Mouse (Mus musculus): Measurements from ENCODE around the gene Flad1.

Flad1 gene

DNA sequence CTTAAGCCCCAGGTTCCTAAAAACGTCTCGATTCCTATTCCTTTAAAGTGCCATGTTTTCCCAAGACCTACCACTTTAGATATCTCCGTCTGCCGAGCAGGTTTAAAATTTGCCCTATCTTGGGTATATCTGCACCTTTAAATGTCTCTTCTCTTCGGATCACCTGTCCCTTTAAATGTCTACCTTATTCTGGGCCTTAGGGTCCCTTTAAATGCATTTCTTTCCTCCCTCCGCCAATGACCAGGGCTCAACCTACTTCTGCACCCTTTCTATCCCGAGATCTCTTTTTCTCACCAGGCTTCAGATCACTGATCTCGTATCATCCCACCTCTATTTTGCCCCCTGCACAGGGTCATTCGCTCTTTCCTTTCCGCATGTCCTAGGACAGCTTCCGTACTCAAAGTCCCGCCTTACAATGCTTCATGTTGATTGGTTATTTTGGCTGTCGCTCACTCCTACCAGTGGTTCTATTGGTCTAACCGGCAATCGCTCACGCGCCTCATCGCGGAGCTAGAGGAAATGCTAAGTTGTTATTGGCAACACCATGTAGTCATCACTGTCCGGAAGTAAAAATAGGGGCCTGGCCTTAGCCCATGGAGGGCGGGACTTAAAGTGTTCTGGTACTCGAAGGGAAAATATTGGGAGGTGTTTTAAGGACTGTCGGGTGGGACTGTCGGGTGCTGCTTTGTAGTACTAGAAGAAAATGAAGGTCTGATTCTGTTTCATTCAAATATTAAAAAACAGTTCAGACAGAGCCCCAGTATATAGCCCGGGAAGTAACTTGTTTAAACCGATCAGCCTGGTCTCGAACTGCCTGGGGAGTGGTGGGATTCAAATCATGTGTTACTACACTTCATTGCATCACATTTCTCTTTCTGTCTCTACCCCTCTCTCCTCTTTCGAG lies at the start of gene Flad1:
TSS of gene Flad1 (minus strand) at position 381 of the 904 bp plus-strand sequence.
- in situ Hi-C loops (cut with MboI; ENCODE audit: low pct_unique_long_range_greater_than_20kb in 1 of 2, low sequenced_read_pairs in 2 of 2, unreplicated experiment in 1 of 2): no loop called here

DNA sequence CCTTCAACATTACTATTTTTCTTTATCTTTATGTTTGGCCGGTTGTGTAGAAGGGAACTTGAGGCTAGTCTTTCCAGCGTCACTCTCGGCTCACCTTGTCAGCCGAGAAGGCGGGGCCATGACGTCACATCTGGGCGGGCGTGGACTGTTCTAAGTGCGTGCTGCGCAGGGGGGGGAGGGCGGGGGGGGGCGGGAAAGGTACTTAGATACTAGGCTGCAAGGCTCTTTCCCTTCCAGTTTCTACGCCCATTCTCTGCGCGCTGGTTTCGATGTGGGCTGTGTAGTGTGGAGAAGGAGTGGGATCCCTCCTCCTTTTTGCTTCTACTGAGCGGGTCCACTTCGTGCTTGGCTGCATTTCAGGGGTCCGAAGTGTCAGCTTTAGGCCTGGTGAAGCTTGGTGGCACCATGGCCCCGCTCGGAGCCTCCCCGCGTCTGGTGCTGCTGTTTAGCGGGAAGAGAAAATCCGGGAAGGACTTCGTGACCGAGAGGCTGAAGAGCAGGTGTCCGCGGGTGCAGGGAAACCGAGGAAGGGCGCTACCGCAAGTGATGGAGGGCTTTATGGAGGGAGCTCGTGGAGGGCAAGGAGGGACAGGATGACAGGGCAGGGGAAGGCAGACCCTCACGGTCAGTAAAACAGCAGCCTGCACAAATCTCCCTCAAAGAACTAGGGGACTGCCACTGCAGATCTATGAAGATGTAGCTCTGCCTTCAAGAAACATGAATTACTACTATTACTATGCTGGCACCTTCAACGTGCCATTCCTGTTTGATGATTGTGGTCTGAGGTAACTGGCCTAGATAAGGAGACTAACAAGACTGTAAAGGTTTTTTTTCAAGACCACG lies 47.5 kb upstream of the Flad1 start:
- in situ Hi-C loops (cut with MboI; ENCODE audit: low pct_unique_long_range_greater_than_20kb in 1 of 2, low sequenced_read_pairs in 2 of 2, unreplicated experiment in 1 of 2): no loop called here

DNA sequence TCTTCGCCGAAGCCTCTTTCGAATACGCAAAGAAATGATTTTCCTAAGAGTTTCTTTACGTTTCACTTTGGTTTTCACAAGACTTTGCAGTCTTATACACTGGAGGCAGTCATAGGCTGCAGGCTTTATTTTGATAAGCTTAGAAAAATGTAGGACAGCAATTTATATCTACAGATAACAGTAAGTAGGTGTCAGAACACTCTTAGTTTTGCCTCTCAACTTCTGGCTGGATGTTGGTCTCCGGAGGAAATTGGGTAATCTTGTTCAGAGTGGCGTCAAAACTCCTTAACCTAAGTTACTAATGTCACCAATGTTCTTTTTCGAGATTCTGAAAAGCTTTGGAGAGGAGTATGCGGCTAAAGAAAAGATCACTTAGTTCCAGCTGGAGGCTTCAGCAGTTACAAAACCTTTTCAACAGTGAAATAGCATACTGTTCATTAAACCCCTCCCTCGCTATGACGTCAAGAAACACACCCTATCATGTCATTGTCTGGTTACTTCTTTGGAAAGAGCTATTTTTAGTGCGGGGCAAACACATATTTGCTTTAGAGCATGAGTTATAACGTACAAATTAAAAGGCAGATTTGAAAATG lies 46.8 kb upstream of the Flad1 start:
- in situ Hi-C loops (cut with MboI; ENCODE audit: low pct_unique_long_range_greater_than_20kb in 1 of 2, low sequenced_read_pairs in 2 of 2, unreplicated experiment in 1 of 2): no loop called here

DNA sequence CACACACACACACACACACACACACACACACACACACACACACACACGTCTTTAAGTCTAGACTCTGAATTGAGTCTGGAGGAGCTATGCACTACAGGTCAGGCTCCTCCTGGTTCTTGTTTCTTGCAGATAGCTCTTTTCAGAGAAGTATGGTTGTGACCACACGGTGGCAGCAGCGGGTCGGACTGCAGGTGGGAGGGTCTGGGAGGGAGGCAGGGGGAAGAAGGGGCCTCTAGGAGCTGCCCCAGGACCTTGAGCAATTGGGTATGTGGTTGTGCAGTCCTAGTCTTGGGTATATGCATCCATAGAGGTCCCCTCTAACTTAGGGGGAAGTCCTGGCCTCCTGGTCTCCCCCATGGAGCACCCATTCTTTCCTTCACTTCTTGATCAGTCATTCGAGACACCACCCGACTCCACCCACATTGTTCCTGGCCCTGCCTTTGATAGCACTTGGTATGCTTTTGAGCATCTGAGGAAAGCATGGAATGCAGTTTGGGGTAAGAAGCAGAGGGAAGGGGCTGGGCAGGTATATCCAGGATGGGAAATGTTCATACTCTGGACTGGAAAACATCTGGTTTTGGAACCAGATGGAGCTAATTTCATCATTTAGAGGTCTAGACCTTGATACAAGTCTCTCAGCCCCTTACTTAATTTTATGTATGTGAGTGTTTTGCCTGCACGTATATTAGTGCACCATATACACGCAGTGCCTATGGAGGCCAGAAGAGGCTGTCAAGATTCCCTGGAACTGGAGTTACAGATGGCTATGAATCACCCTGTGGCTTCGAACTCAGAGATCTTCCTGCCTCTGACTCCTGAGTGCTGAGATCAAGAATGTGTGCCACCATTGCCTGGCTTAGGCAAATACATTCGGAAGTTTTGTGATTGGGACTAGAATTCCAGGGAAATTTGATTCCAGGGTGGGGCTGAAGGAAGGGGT lies 45.3 kb upstream of the Flad1 start:
- in situ Hi-C loops (cut with MboI; ENCODE audit: low pct_unique_long_range_greater_than_20kb in 1 of 2, low sequenced_read_pairs in 2 of 2, unreplicated experiment in 1 of 2): no loop called here

DNA sequence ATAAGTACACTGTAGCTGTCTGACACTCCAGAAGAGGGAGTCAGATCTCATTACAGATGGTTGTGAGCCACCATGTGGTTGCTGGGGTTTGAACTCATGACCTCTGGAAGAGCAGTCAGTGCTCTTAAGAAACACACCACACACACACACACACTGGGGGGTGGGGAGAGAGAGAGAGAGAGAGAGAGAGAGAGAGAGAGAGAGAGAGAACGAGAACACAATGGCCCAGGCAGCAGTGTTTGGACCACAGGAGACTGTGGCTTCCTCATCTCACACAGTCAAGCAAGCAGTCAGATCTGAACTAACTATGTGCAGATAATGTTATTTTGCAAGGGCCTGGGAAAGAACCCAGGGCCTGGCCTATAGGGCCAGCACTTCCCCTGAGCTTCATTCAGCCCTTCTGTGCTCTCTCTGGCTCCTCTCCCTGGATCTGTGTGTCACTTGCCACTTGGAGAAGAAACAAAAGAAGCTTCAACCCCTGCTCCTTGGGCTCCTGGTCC lies 44.2 kb upstream of the Flad1 start:
- in situ Hi-C loops (cut with MboI; ENCODE audit: low pct_unique_long_range_greater_than_20kb in 1 of 2, low sequenced_read_pairs in 2 of 2, unreplicated experiment in 1 of 2): no loop called here

DNA sequence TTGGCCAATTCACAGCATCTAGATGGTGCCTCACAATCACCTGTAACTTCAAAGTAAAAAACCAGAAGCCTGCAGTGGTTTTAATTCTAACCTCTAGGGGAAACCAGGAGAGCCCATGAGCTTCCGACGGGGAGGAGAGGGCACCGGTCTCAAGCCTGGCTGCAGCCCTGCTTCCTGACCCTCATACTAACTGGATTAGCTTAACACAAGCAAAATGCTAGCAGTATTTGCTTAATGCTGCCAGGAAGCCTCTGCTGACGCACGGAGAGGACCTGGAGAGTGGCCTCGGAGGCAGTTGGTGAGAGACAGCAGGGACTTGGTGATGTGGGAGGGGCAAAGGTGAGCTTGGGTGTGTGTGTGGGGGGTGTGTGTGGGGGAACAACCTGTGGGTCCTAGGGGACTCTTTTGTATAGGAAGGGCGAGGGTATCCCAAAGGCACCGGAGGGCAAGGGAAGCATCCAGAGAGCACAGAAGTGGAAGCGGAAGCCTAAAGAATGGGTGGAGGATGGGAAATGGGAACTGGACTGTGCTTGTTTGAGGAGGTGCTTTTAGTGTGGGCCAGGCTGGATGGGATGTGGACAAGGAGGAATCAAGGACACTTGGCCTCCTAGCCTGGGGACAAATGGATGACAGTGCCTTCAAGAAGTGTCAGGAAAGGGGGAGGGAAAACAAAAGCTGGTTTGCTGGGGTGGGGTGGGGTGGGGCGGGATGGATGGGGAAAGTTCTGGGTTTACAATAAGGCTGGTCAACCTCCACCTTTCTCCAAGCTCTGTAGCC lies 42.9 kb upstream of the Flad1 start, which contains the start of gene Pmvk:
TSS of gene Pmvk (plus strand) at position 141 of the 777 bp plus-strand sequence.
- in situ Hi-C loops (cut with MboI; ENCODE audit: low pct_unique_long_range_greater_than_20kb in 1 of 2, low sequenced_read_pairs in 2 of 2, unreplicated experiment in 1 of 2): no loop called here

DNA sequence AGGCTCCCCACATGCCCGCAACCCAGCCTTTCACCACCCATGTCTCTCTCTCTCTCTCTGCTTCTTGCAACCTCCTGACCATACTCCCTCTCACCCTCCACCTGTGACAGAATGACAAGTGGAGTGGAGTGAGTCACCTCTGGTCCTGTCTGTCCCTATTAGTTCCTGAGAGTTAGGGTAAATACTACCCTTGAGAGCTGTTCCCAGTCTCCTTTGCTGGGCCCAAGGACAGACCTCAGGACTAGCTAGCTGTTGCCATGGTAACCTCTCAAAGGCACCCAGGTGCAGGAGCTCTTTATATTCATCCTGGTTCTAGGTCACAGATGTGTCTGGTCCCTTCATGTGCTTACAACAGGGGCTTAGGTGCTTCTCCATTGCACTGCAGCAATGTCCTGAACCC lies 40.2 kb upstream of the Flad1 start:
- in situ Hi-C loops (cut with MboI; ENCODE audit: low pct_unique_long_range_greater_than_20kb in 1 of 2, low sequenced_read_pairs in 2 of 2, unreplicated experiment in 1 of 2): no loop called here

DNA sequence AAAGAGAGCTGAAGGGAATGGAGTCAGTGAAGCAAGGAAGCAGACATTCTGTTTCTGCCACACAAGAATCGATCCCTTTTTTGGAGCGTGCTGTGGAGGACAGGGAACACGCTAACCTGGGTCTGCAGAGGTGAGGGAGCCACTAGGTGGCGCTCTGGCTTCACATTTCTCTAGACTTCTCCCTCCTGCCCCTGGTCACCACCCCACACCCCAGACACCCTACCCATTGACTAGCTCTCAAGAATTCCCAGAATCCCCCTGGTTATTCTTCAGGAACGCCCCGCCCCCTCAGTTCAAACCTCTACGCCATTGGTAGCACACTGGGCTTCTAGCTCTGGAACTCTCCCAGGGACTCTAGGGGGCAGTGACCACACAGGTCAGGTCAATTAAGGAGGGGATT lies 37.9 kb upstream of the Flad1 start:
- in situ Hi-C loops (cut with MboI; ENCODE audit: low pct_unique_long_range_greater_than_20kb in 1 of 2, low sequenced_read_pairs in 2 of 2, unreplicated experiment in 1 of 2): loop anchor here in 1 of 2 experiments (5.0 kb wide), 1 partner anchor 33 kb away; no protein-coding TSS in a partner anchor

DNA sequence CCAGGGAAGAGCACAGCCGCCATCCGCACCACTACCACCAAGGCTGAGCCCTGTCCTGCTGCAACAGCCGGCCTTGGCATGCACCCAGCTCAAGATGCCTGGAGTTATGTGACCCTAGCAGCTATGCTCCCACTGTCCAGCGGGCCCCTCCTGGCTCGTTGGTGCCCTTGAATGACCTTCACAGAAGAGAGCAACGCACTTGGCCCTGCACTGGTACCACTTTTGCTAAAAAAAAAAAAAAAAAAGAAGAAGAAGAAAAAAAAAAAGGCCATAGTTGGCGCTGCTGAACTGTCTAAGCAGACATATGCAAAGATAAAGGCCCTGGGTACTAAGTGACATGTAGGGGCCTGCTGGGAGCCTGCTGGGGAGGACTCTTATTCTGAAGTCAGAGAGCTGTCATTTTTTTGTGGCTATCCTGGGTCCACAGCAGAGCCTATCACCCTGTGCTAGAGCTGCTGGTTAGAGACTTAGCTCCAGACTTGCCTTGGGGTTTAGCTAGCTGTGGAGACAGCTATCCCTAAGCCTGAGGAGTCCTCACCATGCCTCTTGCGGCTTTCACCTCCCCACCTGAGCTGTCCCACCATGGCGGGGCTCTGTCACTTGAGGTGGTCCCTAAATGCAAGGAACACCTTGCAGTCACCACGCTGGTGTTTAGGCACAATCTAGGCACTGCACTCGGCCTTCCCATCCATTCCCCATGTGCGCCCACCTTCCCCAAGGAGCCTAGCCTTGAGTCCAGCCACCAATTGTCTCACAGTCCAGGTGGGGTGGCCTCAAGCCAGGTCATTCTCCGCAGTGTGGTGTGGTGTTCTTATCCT lies 37.3 kb upstream of the Flad1 start:
- in situ Hi-C loops (cut with MboI; ENCODE audit: low pct_unique_long_range_greater_than_20kb in 1 of 2, low sequenced_read_pairs in 2 of 2, unreplicated experiment in 1 of 2): loop anchor here in 1 of 2 experiments (5.0 kb wide), 1 partner anchor 33 kb away; no protein-coding TSS in a partner anchor

DNA sequence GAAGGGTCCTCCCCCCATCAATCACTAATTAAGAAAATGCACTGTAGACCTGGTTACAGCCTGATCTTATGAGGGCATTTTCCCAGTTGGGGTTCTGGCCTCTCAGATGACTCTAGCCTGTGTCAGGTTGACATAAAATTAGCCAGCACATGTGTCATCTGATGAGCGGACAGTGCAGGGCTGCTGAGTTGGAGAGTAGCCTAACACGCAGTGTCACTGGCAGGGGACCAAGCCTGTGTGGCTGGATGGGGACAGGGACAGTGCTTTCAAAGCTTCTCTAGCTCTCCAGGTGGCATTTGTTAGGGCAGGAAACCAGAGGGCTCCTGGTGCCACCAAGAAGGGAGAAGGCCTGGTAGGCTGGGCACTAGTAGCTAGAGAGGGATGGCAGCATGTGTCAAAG lies 29.0 kb upstream of the Flad1 start:
- in situ Hi-C loops (cut with MboI; ENCODE audit: low pct_unique_long_range_greater_than_20kb in 1 of 2, low sequenced_read_pairs in 2 of 2, unreplicated experiment in 1 of 2): no loop called here

DNA sequence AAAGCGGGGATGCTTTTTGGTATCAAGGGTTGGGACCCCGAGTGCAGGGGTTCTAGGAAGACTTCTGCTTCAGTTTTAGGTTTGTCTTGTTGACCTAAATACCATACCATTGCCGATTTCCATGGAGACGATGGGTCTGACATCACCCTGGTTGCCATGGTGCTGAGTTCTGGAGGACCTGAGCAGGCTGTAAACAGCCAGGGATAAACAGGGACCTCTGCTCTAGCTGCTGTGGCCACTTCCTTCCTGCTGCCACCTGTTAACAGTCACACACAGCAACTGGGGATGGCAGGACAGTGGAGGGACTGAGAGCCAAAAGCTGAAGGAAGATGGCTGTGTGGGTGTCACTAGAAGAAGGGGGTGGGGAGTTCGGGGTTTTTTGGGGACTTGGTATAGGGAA lies 25.6 kb upstream of the Flad1 start:
- in situ Hi-C loops (cut with MboI; ENCODE audit: low pct_unique_long_range_greater_than_20kb in 1 of 2, low sequenced_read_pairs in 2 of 2, unreplicated experiment in 1 of 2): no loop called here

DNA sequence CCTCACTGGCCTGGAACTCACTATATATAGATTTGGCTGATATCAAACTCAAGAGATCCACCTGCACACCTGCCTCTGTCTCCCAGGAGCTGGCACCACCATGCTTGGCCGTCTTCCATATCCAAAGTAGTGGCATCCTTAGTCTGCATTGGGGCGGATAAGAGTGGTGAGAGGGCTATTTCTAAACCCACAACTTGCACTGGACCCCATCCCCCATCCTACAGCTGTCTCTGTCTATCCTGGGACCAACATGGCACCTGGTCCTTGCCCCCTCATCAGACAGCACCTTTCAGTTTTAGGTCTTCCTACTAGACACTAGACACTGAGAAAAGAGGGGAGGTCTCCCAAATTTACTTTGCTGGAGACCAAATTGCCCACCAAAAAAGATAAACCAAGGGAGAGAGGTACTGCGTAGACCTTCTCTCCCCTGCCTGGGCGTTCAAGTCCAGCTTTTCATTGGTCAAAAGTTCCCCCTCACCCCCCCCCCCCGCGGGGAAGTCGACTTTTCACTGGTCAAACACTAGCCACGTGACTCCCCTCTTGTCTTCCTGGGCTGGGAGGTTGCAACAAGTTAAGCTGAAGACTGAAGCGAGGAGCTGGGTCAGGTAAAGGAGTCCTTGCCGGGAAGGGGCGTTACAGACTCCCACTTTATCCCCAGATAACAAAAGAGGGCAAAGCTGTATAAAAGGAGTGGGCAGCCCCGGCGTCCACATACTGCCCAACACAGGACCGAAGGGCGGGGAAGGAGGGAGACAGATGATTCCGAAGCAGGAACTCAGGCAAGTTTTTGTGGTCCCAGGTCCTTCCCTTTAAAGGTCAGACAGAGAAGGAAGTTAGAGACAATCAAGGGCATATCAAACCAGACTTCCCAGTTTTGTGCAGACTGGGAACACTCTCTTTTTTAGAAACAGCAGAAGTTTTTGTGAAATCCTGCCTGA lies 24.8 kb upstream of the Flad1 start, which contains the start of gene Pbxip1:
TSS of gene Pbxip1 (plus strand) at position 531 of the 938 bp plus-strand sequence.
- in situ Hi-C loops (cut with MboI; ENCODE audit: low pct_unique_long_range_greater_than_20kb in 1 of 2, low sequenced_read_pairs in 2 of 2, unreplicated experiment in 1 of 2): no loop called here

DNA sequence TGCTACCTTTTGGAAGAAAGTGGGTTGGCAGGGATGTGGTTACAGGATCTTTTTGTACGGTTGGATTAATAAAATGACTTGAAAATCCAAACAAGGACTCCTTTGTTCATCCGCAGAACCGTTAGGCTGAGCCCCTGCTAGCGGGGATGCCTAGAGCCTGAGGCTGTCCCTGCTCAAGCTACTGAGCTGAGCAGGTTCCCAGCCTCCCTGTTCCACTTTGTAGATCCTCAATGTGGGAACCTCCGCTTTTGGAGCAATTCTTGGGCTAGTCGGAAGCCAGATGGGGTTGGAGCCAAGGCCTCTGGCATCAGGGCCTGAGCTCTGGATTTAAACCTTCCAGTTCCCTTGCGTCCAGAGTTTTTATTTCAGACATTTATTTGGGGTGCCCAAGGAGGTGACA lies 23.4 kb upstream of the Flad1 start:
- in situ Hi-C loops (cut with MboI; ENCODE audit: low pct_unique_long_range_greater_than_20kb in 1 of 2, low sequenced_read_pairs in 2 of 2, unreplicated experiment in 1 of 2): no loop called here

DNA sequence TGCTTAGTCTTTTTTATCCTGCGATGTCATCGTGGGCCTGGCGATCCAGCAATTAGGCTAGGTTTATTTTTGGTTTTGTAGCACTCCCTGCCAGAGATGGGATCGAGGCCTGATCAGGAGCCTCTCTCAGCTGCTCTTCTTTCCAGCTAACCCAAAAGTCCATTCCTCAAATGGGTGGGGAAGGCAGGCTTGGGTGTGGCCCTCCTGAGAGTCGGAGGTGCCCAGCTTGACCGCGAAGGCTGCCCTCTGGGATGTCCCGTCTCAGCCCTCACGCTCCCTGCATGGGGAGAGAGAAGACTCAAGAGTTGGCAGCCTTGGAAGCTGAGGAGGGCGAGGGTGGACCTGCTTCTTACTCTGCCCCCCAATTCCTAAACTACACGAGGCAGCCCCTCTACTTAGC lies 22.9 kb upstream of the Flad1 start:
- in situ Hi-C loops (cut with MboI; ENCODE audit: low pct_unique_long_range_greater_than_20kb in 1 of 2, low sequenced_read_pairs in 2 of 2, unreplicated experiment in 1 of 2): no loop called here

DNA sequence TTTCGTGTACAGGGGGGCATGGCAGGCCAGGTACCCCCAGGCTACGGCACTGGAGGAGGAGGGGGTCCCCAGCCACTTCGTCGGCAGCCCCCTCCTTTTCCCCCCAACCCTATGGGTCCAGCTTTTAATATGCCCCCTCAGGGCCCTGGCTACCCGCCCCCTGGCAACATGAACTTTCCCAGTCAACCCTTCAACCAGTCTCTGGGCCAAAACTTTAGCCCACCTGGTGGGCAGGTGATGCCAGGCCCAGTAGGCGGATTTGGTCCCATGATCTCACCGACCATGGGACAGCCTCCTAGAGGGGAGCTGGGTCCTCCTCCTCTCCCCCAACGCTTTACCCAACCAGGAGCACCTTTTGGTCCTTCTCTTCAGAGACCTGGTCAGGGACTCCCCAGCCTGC lies 20.9 kb upstream of the Flad1 start:
- in situ Hi-C loops (cut with MboI; ENCODE audit: low pct_unique_long_range_greater_than_20kb in 1 of 2, low sequenced_read_pairs in 2 of 2, unreplicated experiment in 1 of 2): no loop called here
